Mouse (Mus musculus) intestine, embryonic 15.5 days (tissue): ENCODE data around the gene Ddah2. TPM values are rescaled to one million over a fixed set of nuclear protein-coding genes. Genes with fewer than 3 reads are reported as not detected.
A peak's percentile ranks its signal among the peaks of the same experiment; 100 is the strongest.

Source experiments
- ATAC-seq: fragments of 200-750 bp; cut with Nextera tagmentation; 2 replicates; pipeline ENCODE4 v1.8.0; 2017; ENCODE audit warnings: moderate TSS enrichment, moderate library complexity
- H3K27ac ChIP-seq: fragments of 300-500 bp; sonication (generic); 2 replicates; pipeline ENCODE4 v1.5.1; 2015; ENCODE audit warnings: mild to moderate bottlenecking, inconsistent platforms
- H3K27me3 ChIP-seq: fragments of 300-500 bp; sonication (generic); replicated peaks from 2 replicates; pipeline ENCODE4 v1.6.1; 2015; ENCODE audit warnings: inconsistent platforms
- H3K36me3 ChIP-seq: fragments of 300-500 bp; sonication (generic); 2 replicates; pipeline ENCODE4 v1.6.1; 2015; ENCODE audit warnings: inconsistent platforms
- H3K4me1 ChIP-seq: fragments of 300-500 bp; sonication (generic); replicated peaks from 2 replicates; pipeline ENCODE4 v1.6.1; 2015; ENCODE audit warnings: inconsistent platforms
- H3K4me2 ChIP-seq: fragments of 300-500 bp; sonication (generic); replicated peaks from 2 replicates; pipeline ENCODE4 v1.6.1; 2015; ENCODE audit warnings: mild to moderate bottlenecking, inconsistent platforms
- H3K4me3 ChIP-seq: fragments of 300-500 bp; sonication (generic); replicated peaks from 2 replicates; pipeline ENCODE4 v1.5.1; 2015; ENCODE audit warnings: inconsistent platforms
- H3K9ac ChIP-seq: fragments of 300-500 bp; sonication (generic); 2 replicates; pipeline ENCODE4 v1.6.1; 2015; ENCODE audit warnings: inconsistent platforms
- H3K9me3 ChIP-seq: fragments of 300-500 bp; sonication (generic); 2 replicates; pipeline ENCODE4 v1.6.1; 2016; ENCODE audit warnings: inconsistent platforms
- WGBS: fragments of 180-500 bp; shearing (Covaris S2); methylation state at CpG from one replicate; pipeline ENCODE4 v1.1.7; 2015; 5-methylcytosine and 5-hydroxymethylcytosine counted together
- polyA plus RNA-seq: library from polyadenylated mRNA; unstranded; fragments of >200 nt; fragmentation: Nextera tagmentation; extraction: Ambion mirVana; gene quantifications from 2 replicates; pipeline ENCODE4 v1.2.1, GENCODE M21; 2015

Gene Ddah2
- polyA plus RNA-seq, 1 experiment from 2014 or later, result 190 TPM

- Histone ChIP-seq H3K9ac (peak overlapping the region; percentile 88), H3K27ac (no peak overlapping the region), H3K36me3 (peaks cover 11% of the 10 kb centered on the region), H3K9me3 (no peaks in the 10 kb centered on the region), H3K4me3 (peak overlapping the region; percentile 70), H3K4me1 (peaks cover 16% of the 10 kb centered on the region), H3K27me3 (no peaks in the 10 kb centered on the region), H3K4me2 (peak overlapping the region; percentile 66)
- 69% methylated on average over 8 of the region's 8 CpGs for WGBS
- no peak for ATAC-seq
Observed at GRCm38 (mm10) chr17:35090166-35090932, 31.5 kb downstream of the Ddah2 start.

GRCm38 (mm10) chr17:35092403-35093198, 33.8 kb downstream of the Ddah2 start:
- Histone ChIP-seq H3K36me3 (peaks cover 27% of the 10 kb centered on the region), H3K4me2 (no peak overlapping the region), H3K4me3 (no peak overlapping the region), H3K27me3 (no peaks in the 10 kb centered on the region), H3K27ac (no peak overlapping the region), H3K9me3 (no peaks in the 10 kb centered on the region), H3K4me1 (peaks cover 16% of the 10 kb centered on the region), H3K9ac (no peak overlapping the region)
- ATAC-seq, result no peak
- WGBS, result 88% methylated on average over 14 of the region's 14 CpGs

DNA sequence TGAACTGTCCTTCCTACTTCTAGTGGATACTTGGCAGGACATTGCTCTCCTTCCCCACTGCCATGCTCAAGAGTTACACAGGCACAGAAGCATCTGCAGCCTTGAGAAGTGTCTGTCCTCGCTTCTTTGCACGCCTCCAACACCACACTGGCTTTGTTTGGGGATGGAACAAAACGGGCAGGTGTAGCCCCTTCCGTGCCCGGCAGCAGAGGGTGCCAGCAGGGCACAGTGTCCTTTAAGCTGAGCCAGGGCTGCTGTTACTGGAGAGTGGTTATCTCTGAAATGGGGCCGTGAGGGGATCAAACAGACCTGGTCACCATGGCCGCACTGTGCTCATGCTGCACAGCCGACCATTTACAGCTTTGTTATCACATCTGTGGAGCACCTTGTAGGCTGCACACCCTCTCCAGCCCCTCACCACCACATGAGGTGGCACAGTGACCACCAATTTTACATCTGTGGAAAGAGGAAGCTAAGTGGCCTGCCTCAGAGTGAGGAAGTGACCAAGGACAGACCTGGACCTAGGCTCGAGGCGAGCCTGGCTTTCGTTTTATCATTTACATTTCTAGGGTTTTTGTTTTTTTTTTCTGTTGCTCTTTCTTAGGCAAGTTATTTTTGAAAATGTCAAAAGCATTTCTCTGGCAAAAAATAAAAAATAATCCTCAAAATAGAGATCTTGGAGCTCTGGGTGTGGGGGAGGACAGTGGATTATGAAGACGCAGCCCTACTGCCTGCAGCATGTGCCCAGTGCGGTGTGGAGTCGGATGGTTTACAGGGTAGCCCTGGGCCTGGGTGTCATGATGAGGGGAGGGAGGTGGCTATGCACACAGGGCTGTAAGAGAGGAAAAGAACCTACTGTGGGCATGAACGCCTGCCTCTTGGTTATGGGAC, 35.9 kb downstream of the Ddah2 start:
- peaks cover 42% of the 10 kb centered on the region for H3K36me3 ChIP-seq
- H3K9ac ChIP-seq, result no peak overlapping the region; the same call in 1 of the 2 replicates
- H3K9me3 ChIP-seq, result no peaks in the 10 kb centered on the region
- H3K4me2 ChIP-seq, result no peak overlapping the region
- 83% methylated on average over 15 of the region's 15 CpGs for WGBS
- ATAC-seq, result no peak
- no peaks in the 10 kb centered on the region for H3K27me3 ChIP-seq
- H3K4me3 ChIP-seq, result no peak overlapping the region
- H3K27ac ChIP-seq, result no peak overlapping the region
- peaks cover 22% of the 10 kb centered on the region for H3K4me1 ChIP-seq

DNA sequence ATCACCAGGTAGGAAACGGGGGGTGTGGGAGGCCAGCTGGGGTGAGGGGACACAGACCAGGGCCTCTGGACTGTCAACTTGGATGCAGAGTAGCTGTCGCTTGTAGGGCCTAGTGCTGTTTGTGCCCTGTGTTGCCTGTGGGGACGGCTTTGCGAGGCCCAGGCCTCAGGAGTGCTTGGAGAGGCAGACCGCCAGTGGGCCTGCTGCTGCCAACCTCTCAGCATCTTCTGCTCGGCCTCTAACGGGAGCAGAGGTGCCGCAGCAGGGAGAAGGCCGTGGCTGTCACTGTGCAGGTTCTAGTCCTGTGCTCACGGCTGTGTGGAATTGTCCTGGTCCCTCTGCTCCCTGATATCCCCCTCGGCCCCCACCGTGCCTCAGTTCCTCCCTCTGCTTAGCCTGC, 37.8 kb downstream of the Ddah2 start:
- H3K4me3 ChIP-seq, result no peak overlapping the region
- no peaks in the 10 kb centered on the region for H3K27me3 ChIP-seq
- H3K27ac ChIP-seq, result no peak overlapping the region
- peaks cover 50% of the 10 kb centered on the region for H3K36me3 ChIP-seq
- H3K9me3 ChIP-seq, result no peaks in the 10 kb centered on the region
- H3K4me1 ChIP-seq, result peaks cover 17% of the 10 kb centered on the region
- WGBS, result 85% methylated on average over 12 of the region's 12 CpGs
- no peak overlapping the region for H3K9ac ChIP-seq
- H3K4me2 ChIP-seq, result no peak overlapping the region
- no peak for ATAC-seq

DNA sequence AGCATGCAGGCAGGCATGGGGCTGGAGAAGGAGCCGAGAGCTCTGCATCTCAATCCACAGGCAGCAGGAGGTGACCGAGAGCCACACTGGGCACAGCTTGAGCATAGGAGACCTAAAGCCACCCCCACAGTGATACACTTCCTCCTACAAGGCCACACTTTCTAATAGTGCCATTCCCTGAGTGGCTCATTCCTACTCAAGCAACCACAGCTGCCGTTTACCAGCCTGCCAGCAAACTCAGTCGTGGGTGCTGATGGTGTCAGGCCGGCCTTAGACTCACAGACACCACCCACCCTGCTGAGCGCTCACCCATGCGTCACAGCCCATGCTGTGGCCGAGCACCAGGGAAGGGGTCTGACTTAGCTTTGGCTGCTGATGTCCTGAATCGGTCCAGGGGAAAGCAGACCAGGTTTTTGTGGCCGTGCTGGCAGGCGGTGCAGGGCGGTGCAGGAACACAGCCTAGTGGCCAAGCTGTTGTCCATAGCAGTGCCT, 38.4 kb downstream of the Ddah2 start:
- H3K4me1 ChIP-seq, result peaks cover 23% of the 10 kb centered on the region
- 92% methylated on average over 12 of the region's 12 CpGs for WGBS
- no peak overlapping the region for H3K4me2 ChIP-seq
- H3K27ac ChIP-seq, result no peak overlapping the region
- H3K27me3 ChIP-seq, result no peaks in the 10 kb centered on the region
- H3K36me3 ChIP-seq, result peaks cover 55% of the 10 kb centered on the region
- ATAC-seq, result no peak
- no peaks in the 10 kb centered on the region for H3K9me3 ChIP-seq
- no peak overlapping the region for H3K9ac ChIP-seq
- H3K4me3 ChIP-seq, result no peak overlapping the region

- H3K4me1 ChIP-seq, result peaks cover 30% of the 10 kb centered on the region
- peaks cover 51% of the 10 kb centered on the region for H3K36me3 ChIP-seq
- no peak overlapping the region for H3K4me3 ChIP-seq
- no peak overlapping the region for H3K9ac ChIP-seq
- 52% methylated on average over 10 of the region's 10 CpGs for WGBS
- no peaks in the 10 kb centered on the region for H3K27me3 ChIP-seq
- peak; percentile 60 for ATAC-seq
- H3K4me2 ChIP-seq, result no peak overlapping the region
- H3K9me3 ChIP-seq, result no peaks in the 10 kb centered on the region
- peak overlapping the region; percentile 48; the same call in 1 of the 2 replicates for H3K27ac ChIP-seq
Observed at GRCm38 (mm10) chr17:35100196-35100765, 41.4 kb downstream of the Ddah2 start.

- H3K4me3 ChIP-seq, result no peak overlapping the region
- H3K27me3 ChIP-seq, result no peaks in the 10 kb centered on the region
- H3K4me1 ChIP-seq, result peaks cover 34% of the 10 kb centered on the region
- H3K9me3 ChIP-seq, result no peaks in the 10 kb centered on the region
- no peak for ATAC-seq
- peaks cover 49% of the 10 kb centered on the region for H3K36me3 ChIP-seq
- no peak overlapping the region for H3K9ac ChIP-seq
- WGBS, result 86% methylated on average over 11 of the region's 11 CpGs
- H3K4me2 ChIP-seq, result no peak overlapping the region
- no peak overlapping the region for H3K27ac ChIP-seq
Observed at GRCm38 (mm10) chr17:35101161-35101560, 42.3 kb downstream of the Ddah2 start.

- no peak for ATAC-seq
- WGBS, result 71% methylated on average over 8 of the region's 8 CpGs
- H3K4me1 ChIP-seq, result peaks cover 35% of the 10 kb centered on the region
- H3K27me3 ChIP-seq, result no peaks in the 10 kb centered on the region
- H3K36me3 ChIP-seq, result peaks cover 37% of the 10 kb centered on the region
- H3K4me2 ChIP-seq, result no peak overlapping the region
- H3K9ac ChIP-seq, result 0 out of 2 replicates have a peak overlapping the region, but pooled peaks have one; percentile 1
- no peak overlapping the region for H3K4me3 ChIP-seq
- peak overlapping the region; percentile 73; the same call in 1 of the 2 replicates for H3K27ac ChIP-seq
- no peaks in the 10 kb centered on the region for H3K9me3 ChIP-seq
Observed at GRCm38 (mm10) chr17:35102299-35102698, 43.5 kb downstream of the Ddah2 start.

DNA sequence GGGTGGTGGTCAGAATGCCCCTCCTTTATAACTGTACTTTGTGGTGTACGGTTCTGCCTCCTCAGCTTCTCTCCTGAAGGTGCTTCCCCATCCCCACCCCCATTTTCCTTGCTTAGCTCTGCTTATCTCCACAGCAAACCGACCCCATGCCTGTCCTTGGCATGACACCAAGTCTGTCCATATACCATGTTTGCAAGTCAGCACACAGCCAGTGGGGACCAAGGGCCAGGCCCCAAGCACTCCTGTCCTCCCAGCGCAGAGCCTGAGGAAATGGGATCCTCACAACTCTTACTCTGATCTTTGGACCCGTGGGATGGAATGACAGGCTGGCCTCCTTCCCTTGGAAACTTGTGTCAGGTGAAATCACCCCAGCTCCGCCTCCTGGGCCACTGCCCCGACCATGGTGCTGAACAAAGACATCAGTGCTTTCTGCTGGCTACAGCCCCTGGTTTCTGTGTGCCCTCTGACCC, 44.4 kb downstream of the Ddah2 start:
- ATAC-seq, result peak; percentile 75
- Histone ChIP-seq H3K4me2 (0 out of 2 replicates have a peak overlapping the region, but pooled peaks have one; percentile 9), H3K4me1 (peaks cover 35% of the 10 kb centered on the region), H3K36me3 (peaks cover 32% of the 10 kb centered on the region), H3K4me3 (no peak overlapping the region), H3K9ac (peak overlapping the region; percentile 8; the same call in 1 of the 2 replicates), H3K27me3 (no peaks in the 10 kb centered on the region), H3K27ac (peak overlapping the region; percentile 73), H3K9me3 (no peaks in the 10 kb centered on the region)
- WGBS, result 46% methylated on average over 6 of the region's 6 CpGs

DNA sequence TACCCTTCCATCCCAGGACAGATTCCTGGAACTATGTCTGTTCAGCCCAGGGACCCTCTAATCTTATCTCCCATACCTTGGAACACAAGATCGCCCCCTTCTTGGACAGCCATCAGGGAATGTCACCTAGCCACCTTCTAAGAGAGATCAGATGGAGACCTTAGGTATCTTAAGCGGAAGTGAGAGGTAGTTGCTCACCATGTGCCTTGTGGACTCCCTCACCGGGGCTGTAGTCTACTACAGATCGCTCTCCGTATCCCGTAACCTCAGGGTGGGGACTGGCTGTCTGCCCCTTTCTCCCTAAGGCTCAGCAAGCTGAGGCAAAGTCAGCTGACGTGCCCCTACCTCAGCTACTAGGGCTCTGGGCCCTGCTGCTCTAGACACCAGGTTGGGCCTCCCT, 45.2 kb downstream of the Ddah2 start:
- H3K9ac ChIP-seq, result no peak overlapping the region
- no peak overlapping the region for H3K4me3 ChIP-seq
- peak overlapping the region; percentile 64; the same call in 1 of the 2 replicates for H3K27ac ChIP-seq
- H3K27me3 ChIP-seq, result no peaks in the 10 kb centered on the region
- peaks cover 34% of the 10 kb centered on the region for H3K4me1 ChIP-seq
- 88% methylated on average over 7 of the region's 7 CpGs for WGBS
- ATAC-seq, result no peak
- no peak overlapping the region for H3K4me2 ChIP-seq
- no peaks in the 10 kb centered on the region for H3K9me3 ChIP-seq
- peaks cover 26% of the 10 kb centered on the region for H3K36me3 ChIP-seq

DNA sequence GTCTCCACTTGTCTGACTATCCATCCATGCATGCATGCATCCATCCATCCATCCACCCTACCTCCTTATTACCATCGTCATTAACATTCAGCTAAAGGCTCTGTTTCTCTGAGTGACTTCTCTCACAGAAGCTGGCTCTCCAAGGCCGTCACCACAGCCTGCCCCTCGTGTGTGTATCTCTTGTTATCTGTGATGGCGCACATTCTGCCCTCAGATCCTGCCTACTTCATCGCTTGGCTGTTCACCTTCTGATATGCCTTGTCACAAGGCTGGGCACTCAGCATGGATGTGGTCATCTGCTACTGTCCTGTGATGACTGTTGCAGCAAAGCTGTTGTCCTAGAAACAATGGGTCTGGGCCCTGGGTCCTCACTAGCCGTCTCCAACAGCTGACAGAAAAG, 45.9 kb downstream of the Ddah2 start:
- peaks cover 29% of the 10 kb centered on the region for H3K4me1 ChIP-seq
- no peak overlapping the region for H3K4me3 ChIP-seq
- ATAC-seq, result no peak
- no peaks in the 10 kb centered on the region for H3K27me3 ChIP-seq
- 71% methylated on average over 6 of the region's 6 CpGs for WGBS
- no peak overlapping the region for H3K27ac ChIP-seq
- H3K9me3 ChIP-seq, result no peaks in the 10 kb centered on the region
- no peak overlapping the region for H3K9ac ChIP-seq
- H3K4me2 ChIP-seq, result no peak overlapping the region
- peaks cover 20% of the 10 kb centered on the region for H3K36me3 ChIP-seq
